In the genomic region with DNA sequence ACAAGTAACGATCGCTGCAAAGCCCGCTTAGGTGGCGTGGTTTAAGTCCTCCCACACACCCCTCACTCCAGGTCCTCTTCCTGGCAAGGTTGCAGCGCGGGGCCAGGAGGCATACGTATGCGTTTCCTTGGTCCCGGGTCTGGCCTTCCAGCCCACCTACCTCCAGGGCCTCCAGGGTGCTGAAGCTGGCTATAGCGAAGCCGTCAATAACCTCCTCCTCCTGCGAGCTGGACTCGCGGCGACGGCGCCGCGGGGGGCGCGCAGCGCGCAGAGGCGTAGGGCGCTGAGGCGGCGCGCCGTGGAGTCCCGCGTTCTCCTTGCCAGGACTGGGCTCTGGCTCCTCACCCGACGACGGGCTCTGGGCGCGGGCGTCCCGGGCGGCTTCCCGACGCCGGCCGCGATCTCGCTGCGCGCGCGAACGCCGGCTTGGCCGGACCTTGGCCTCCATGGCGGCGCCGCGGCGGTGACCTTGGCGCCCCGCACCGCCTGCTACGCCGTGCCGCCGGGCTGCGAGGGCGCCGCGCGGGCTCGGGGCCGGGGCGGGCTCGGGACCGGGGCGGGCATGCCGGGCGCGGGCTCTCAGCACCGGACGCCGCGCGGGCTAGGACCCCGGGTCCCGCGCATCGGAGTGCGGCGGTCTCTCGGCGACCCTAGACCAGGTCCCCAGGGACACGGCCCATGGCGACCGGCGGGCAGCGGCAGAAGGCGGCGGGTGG, we compare ENCODE assay signal across 8 mouse cellular contexts. TPM values are rescaled to one million over a fixed set of nuclear protein-coding genes. Genes with fewer than 3 reads are reported as not detected.
A peak's percentile ranks its signal among the peaks of the same experiment; 100 is the strongest.
DNase-seq lines count a peak whose midpoint lies in the region; ATAC-seq and TF ChIP-seq lines count a peak whose summit lies in the region.

No protein-coding gene starts in this region.

- intact Hi-C loops in gastrocnemius, adult 2 months (cut with DNase I), result no loop called here

- peak overlapping the region; percentile 98 for H3K27ac ChIP-seq in gastrocnemius, adult 2 months
- peak overlapping the region; percentile 72 for H3K27ac ChIP-seq in embryonic facial prominence, embryonic 12.5 days
- H3K27ac ChIP-seq in hindbrain, embryonic 12.5 days, result peak overlapping the region; percentile 70
- H3K27ac ChIP-seq in liver, embryonic 11.5 days (ENCODE audit: low read depth, low read length), result peak overlapping the region; percentile 76

- peak overlapping the region; percentile 87 for H3K4me3 ChIP-seq in gastrocnemius, adult 2 months
- H3K4me3 ChIP-seq in embryonic facial prominence, embryonic 12.5 days, result peak overlapping the region; percentile 77
- peak overlapping the region; percentile 96 for H3K4me3 ChIP-seq in hindbrain, embryonic 12.5 days
- H3K4me3 ChIP-seq in liver, embryonic 11.5 days (ENCODE audit: low read depth, low read length), result peak overlapping the region; percentile 98

- peak; percentile 44 for ATAC-seq in Patski
- ATAC-seq in embryonic facial prominence, embryonic 12.5 days (ENCODE audit: insufficient number of reproducible peaks, insufficient read depth, low FRiP score, low TSS enrichment), result peak; percentile 61
- ATAC-seq in hindbrain, embryonic 12.5 days (ENCODE audit: low FRiP score), result peak; percentile 57
- peak; percentile 18 for ATAC-seq in liver, embryonic 11.5 days (replicated peaks; ENCODE audit: low FRiP score)

- peaks cover 3% of the 10 kb centered on the region for H3K27me3 ChIP-seq in Patski
- H3K27me3 ChIP-seq in embryonic facial prominence, embryonic 12.5 days, result no peaks in the 10 kb centered on the region
- 0 out of 2 replicates have a peak, but pooled peaks cover 5% of the 10 kb centered on the region for H3K27me3 ChIP-seq in hindbrain, embryonic 12.5 days
- H3K27me3 ChIP-seq in liver, embryonic 11.5 days (replicated peaks; ENCODE audit: control insufficient read depth, insufficient read depth, low read length), result no peaks in the 10 kb centered on the region

- POLR2A ChIA-PET in Patski (lab: Charles Lee), result interaction anchor here (0.9 to 2.6 kb wide), 5 partner anchors 11 to 71 kb away, joined by 3 to 10 read pairs (median 4); no protein-coding TSS in a partner anchor

- peaks cover 24% of the 10 kb centered on the region for H3K4me1 ChIP-seq in embryonic facial prominence, embryonic 12.5 days
- peaks cover 20% of the 10 kb centered on the region for H3K4me1 ChIP-seq in hindbrain, embryonic 12.5 days
- H3K4me1 ChIP-seq in liver, embryonic 11.5 days (replicated peaks; ENCODE audit: control insufficient read depth, insufficient read depth, low read length), result peaks cover 13% of the 10 kb centered on the region

- H3K9me3 ChIP-seq in embryonic facial prominence, embryonic 12.5 days, result no peaks in the 10 kb centered on the region
- no peaks in the 10 kb centered on the region for H3K9me3 ChIP-seq in hindbrain, embryonic 12.5 days (replicated peaks)
- H3K9me3 ChIP-seq in liver, embryonic 11.5 days (ENCODE audit: control insufficient read depth, low read length), result no peaks in the 10 kb centered on the region

- under 1% methylated on average over 80 of the region's 98 CpGs for WGBS in embryonic facial prominence, embryonic 12.5 days
- WGBS in hindbrain, embryonic 12.5 days, result under 1% methylated on average over 95 of the region's 98 CpGs
- under 1% methylated on average over 81 of the region's 98 CpGs for WGBS in liver, embryonic 11.5 days

- TF ChIP-seq CTCF in gastrocnemius, adult 2 months (IDR thresholded peaks at IDR 0.05), result no peak
- no peak for TF ChIP-seq CTCF in Patski (IDR thresholded peaks at IDR 0.05)

- no peaks in the 10 kb centered on the region for H3K36me3 ChIP-seq in embryonic facial prominence, embryonic 12.5 days
- no peaks in the 10 kb centered on the region for H3K36me3 ChIP-seq in hindbrain, embryonic 12.5 days
- no peaks in the 10 kb centered on the region for H3K36me3 ChIP-seq in liver, embryonic 11.5 days (ENCODE audit: control insufficient read depth, insufficient read depth, low read length)

- peak overlapping the region; percentile 91 for H3K9ac ChIP-seq in embryonic facial prominence, embryonic 12.5 days
- H3K9ac ChIP-seq in hindbrain, embryonic 12.5 days, result peak overlapping the region; percentile 92
- H3K9ac ChIP-seq in liver, embryonic 11.5 days (ENCODE audit: low read depth, low read length), result peak overlapping the region; percentile 91

- CTCF ChIA-PET in Patski (lab: Charles Lee), result interaction anchor here (1.5 to 3.0 kb wide), 2 partner anchors 11 to 46 kb away, joined by 6 to 11 read pairs; no protein-coding TSS in a partner anchor

- peak; percentile 67 for DNase-seq in gastrocnemius, adult 2 months
- no peak for DNase-seq in gastrocnemius, postnatal 25 days
- no peak for DNase-seq in Patski (ENCODE audit: low read depth, low spot score)
- peak; percentile 60 for DNase-seq in liver, embryonic 11.5 days (ENCODE audit: low spot score)
- DNase-seq in neural tube, embryonic 10.5 days (ENCODE audit: extremely low spot score, low spot score), result peak; percentile 54
- peak; percentile 63 for DNase-seq in thymus, postnatal 4 days

- H3K4me2 ChIP-seq in embryonic facial prominence, embryonic 12.5 days (replicated peaks), result peak overlapping the region; percentile 98
- H3K4me2 ChIP-seq in hindbrain, embryonic 12.5 days (replicated peaks), result peak overlapping the region; percentile 87
- H3K4me2 ChIP-seq in liver, embryonic 11.5 days, result peak overlapping the region; percentile 96

- in situ Hi-C loops in Patski (cut with MboI; ENCODE audit: low pct_unique_long_range_greater_than_20kb), result no loop called here

RNA-seq across cellular contexts. Expression of gene Fbrsl1, which starts 0.4 kb away (rescaled TPM):
- 10 to 100 TPM; 32.7 to 36.8 TPM for total RNA-seq in gastrocnemius, adult 2 months (2021)
- 10 to 100 TPM; 23.6 to 32.1 TPM for total RNA-seq in gastrocnemius, postnatal 25 days (2021)
- 33.6 TPM for polyA plus RNA-seq in Patski (2021)
- 25.4 and 26.6 TPM in 2 replicates for polyA plus RNA-seq in embryonic facial prominence, embryonic 12.5 days (2016; fragmentation: Nextera tagmentation; extraction: Ambion mirVana)
- polyA plus RNA-seq in hindbrain, embryonic 12.5 days (2016; fragmentation: Nextera tagmentation; extraction: Ambion mirVana), result 34.4 and 35.5 TPM in 2 replicates
- 12.9 and 13.8 TPM in 2 replicates for polyA plus RNA-seq in liver, embryonic 11.5 days (2014; fragmentation: Nextera tagmentation; extraction: Ambion mirVana)

Comparison
In these comparisons a context has a peak if more than half of its experiments do, and no peak if none do; other contexts are left out.
1. DNase-seq: peak in gastrocnemius, adult 2 months (single experiment), liver, embryonic 11.5 days (single experiment), neural tube, embryonic 10.5 days (single experiment) and thymus, postnatal 4 days (single experiment); none in gastrocnemius, postnatal 25 days (single experiment) and Patski (single experiment).
2. Peak in every context shown above with its lines, with median percentiles within 50 percentile points of each other: H3K27ac ChIP-seq, H3K4me3 ChIP-seq, ATAC-seq, H3K4me2 ChIP-seq and H3K9ac ChIP-seq.